9 mouse cellular contexts compared by ENCODE assay signal in the genomic region with DNA sequence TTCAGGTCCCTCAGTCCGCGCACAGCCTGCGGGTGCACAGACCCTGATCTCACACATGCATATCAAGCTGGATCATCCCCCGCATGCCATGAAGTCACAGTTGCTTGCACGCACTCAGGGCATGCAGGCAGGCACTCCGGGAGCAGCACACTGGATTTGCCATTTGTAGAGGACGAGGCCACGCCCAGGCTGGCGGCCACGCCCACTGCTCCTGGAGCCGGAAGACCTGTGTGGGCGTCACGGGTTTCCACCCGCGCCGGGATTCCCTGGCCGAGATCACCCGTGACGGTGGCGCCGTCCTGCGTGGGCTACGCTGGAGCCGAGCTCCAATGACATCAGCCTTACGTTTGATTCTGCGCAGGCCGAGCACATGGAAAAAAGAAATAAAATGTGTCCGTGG. TPM values are rescaled to one million over a fixed set of nuclear protein-coding genes. Genes with fewer than 3 reads are reported as not detected.
DNase-seq lines count a peak whose midpoint lies in the region; ATAC-seq lines count a peak whose summit lies in the region.
"Had no signal": no experiment of that assay in that cellular context is flagged by ENCODE, and none has a peak within 500 bp of the region (broad histone marks: within the 10 kb centered on the region; RNA-seq: fewer than 3 reads in every experiment).

No protein-coding gene starts in this region.

- H3K4me3 ChIP-seq in intestine, embryonic 16.5 days (ENCODE audit: low read length), result peak overlapping the region; percentile 48
- H3K4me3 ChIP-seq in midbrain, embryonic 10.5 days, result peak overlapping the region; percentile 53

- H3K9me3 ChIP-seq in intestine, embryonic 16.5 days (ENCODE audit: control insufficient read depth, low read length), result no peaks in the 10 kb centered on the region
- no peaks in the 10 kb centered on the region for H3K9me3 ChIP-seq in midbrain, embryonic 10.5 days (replicated peaks)

- peak overlapping the region; percentile 68 for H3K9ac ChIP-seq in intestine, embryonic 16.5 days (ENCODE audit: low read depth, low read length)

- 3% methylated on average over 28 of the region's 28 CpGs for WGBS in intestine, embryonic 16.5 days
- 8% methylated on average over 28 of the region's 28 CpGs for WGBS in midbrain, embryonic 10.5 days

- no peaks in the 10 kb centered on the region for H3K27me3 ChIP-seq in intestine, embryonic 16.5 days (replicated peaks; ENCODE audit: control insufficient read depth, insufficient read depth, low read length)
- H3K27me3 ChIP-seq in midbrain, embryonic 10.5 days (ENCODE audit: low read depth, poor library complexity, severe bottlenecking), result peaks cover 74% of the 10 kb centered on the region
- H3K27me3 ChIP-seq: Patski had no signal

- peak; percentile 42 for ATAC-seq in intestine, embryonic 16.5 days

- H3K27ac ChIP-seq in intestine, embryonic 16.5 days (ENCODE audit: low read length), result peak overlapping the region; percentile 93
- peak overlapping the region; percentile 43 for H3K27ac ChIP-seq in midbrain, embryonic 10.5 days (replicated peaks)

- intact Hi-C loops in gastrocnemius, postnatal 36 days (cut with DNase I), result no loop called here
- intact Hi-C loops in left cerebral cortex, postnatal 4 days (cut with DNase I), result no loop called here

- peak overlapping the region; percentile 90 for H3K4me2 ChIP-seq in intestine, embryonic 16.5 days (ENCODE audit: low read depth, low read length)

- H3K36me3 ChIP-seq in intestine, embryonic 16.5 days (ENCODE audit: control insufficient read depth, insufficient read depth, low read length), result no peaks in the 10 kb centered on the region
- H3K36me3 ChIP-seq in midbrain, embryonic 10.5 days, result no peaks in the 10 kb centered on the region

- peaks cover 76% of the 10 kb centered on the region for H3K4me1 ChIP-seq in intestine, embryonic 16.5 days (ENCODE audit: control insufficient read depth, insufficient read depth, low read length)
- peaks cover 63% of the 10 kb centered on the region for H3K4me1 ChIP-seq in midbrain, embryonic 10.5 days

- DNase-seq in ovary, adult 18-20 months (ENCODE audit: low spot score), result peak; percentile 78
- no peak for DNase-seq in ovary, postnatal 10 days (ENCODE audit: low spot score)
- peak; percentile 75 for DNase-seq in embryo, embryonic 11.5 days (ENCODE audit: low read depth, low spot score)
- peak; percentile 80 to 81 for DNase-seq in gastrocnemius, postnatal 36 days
- peak; percentile 57 for DNase-seq in left cerebral cortex, postnatal 4 days
- DNase-seq in midbrain, embryonic 10.5 days (ENCODE audit: low spot score), result peak; percentile 75
- DNase-seq in skeletal muscle tissue, adult 2 months (ENCODE audit: low read depth, low spot score), result peak; percentile 93

RNA-seq across cellular contexts. Expression of a gene that starts 9.8 kb away (rescaled TPM):
- total RNA-seq in gastrocnemius, postnatal 36 days (2021), result 10 to 100 TPM; 26.7 to 31.7 TPM
- polyA plus RNA-seq in intestine, embryonic 16.5 days (2015; fragmentation: Nextera tagmentation; extraction: Ambion mirVana), result 26.5 and 29.1 TPM in 2 replicates
- 1 to 10 TPM; 5.3 to 6.2 TPM for total RNA-seq in left cerebral cortex, postnatal 4 days (2021)
- 6.1 and 9.2 TPM in 2 replicates for polyA plus RNA-seq in midbrain, embryonic 10.5 days (2016; fragmentation: Nextera tagmentation; extraction: Ambion mirVana)

RNA-seq across cellular contexts. Expression of a gene that starts 21.6 kb away (rescaled TPM):
- total RNA-seq in gastrocnemius, postnatal 36 days (2021), result 1 to 10 TPM; 2.6 to 3.1 TPM
- polyA plus RNA-seq in intestine, embryonic 16.5 days (2015; fragmentation: Nextera tagmentation; extraction: Ambion mirVana), result 38.6 and 41.0 TPM in 2 replicates
- 10 to 100 TPM; 28.5 to 35.7 TPM for total RNA-seq in left cerebral cortex, postnatal 4 days (2021)
- polyA plus RNA-seq in midbrain, embryonic 10.5 days (2016; fragmentation: Nextera tagmentation; extraction: Ambion mirVana), result 77.9 and 84.7 TPM in 2 replicates

RNA-seq across cellular contexts. Expression of a gene that starts 38.9 kb away (rescaled TPM):
- total RNA-seq in gastrocnemius, postnatal 36 days (2021), result 100 to 1,000 TPM; 106 to 120 TPM
- polyA plus RNA-seq in intestine, embryonic 16.5 days (2015; fragmentation: Nextera tagmentation; extraction: Ambion mirVana), result 390 and 410 TPM in 2 replicates
- 100 to 1,000 TPM; 147 TPM for total RNA-seq in left cerebral cortex, postnatal 4 days (2021)
- polyA plus RNA-seq in midbrain, embryonic 10.5 days (2016; fragmentation: Nextera tagmentation; extraction: Ambion mirVana), result 335 and 382 TPM in 2 replicates

Comparison
In these comparisons a context has a peak if more than half of its experiments do, and no peak if none do; other contexts are left out.
1. RNA of a gene that starts 21.6 kb away (total RNA-seq): 28.5 to 35.7 TPM in left cerebral cortex, postnatal 4 days; 2.6 to 3.1 TPM in gastrocnemius, postnatal 36 days; every median in the first group is over 4 times any median in the second.